Mouse (Mus musculus) kidney, postnatal 0 days (tissue): ENCODE results near the gene Fam160a1. TPM values are rescaled to one million over a fixed set of nuclear protein-coding genes. Genes with fewer than 3 reads are reported as not detected.

Source experiments
- ATAC-seq: fragments of 200-750 bp; cut with Nextera tagmentation; replicated peaks from 2 replicates; pipeline ENCODE4 v1.8.0; 2017; ENCODE audit warnings: low read depth, moderate number of reproducible peaks, moderate TSS enrichment, moderate library complexity; ENCODE audit not compliant: low FRiP score
- DNase-seq: peaks from one replicate; pipeline ENCODE4 v3.0.0-alpha.2; 2016; ENCODE audit warnings: low spot score
- H3K27ac ChIP-seq: fragments of 300-500 bp; sonication (generic); 2 replicates; pipeline ENCODE4 v1.5.1; 2014; ENCODE audit warnings: mild to moderate bottlenecking
- H3K27me3 ChIP-seq: fragments of 300-500 bp; sonication (generic); 2 replicates; pipeline ENCODE4 v1.6.1; 2014; ENCODE audit warnings: low read length, mixed read lengths; ENCODE audit not compliant: insufficient read depth
- H3K36me3 ChIP-seq: fragments of 300-500 bp; sonication (generic); 2 replicates; pipeline ENCODE4 v1.6.1; 2014; ENCODE audit warnings: low read length, mixed read lengths; ENCODE audit not compliant: insufficient read depth
- H3K4me1 ChIP-seq: fragments of 300-500 bp; sonication (generic); replicated peaks from 2 replicates; pipeline ENCODE4 v1.6.1; 2014; ENCODE audit warnings: antibody characterized with exemption, low read length, mixed read lengths; ENCODE audit not compliant: insufficient read depth
- H3K4me2 ChIP-seq: fragments of 300-500 bp; sonication (generic); 2 replicates; pipeline ENCODE4 v1.6.1; 2014; ENCODE audit warnings: mild to moderate bottlenecking, low read length, moderate library complexity, mixed read lengths
- H3K4me3 ChIP-seq: fragments of 300-500 bp; sonication (generic); replicated peaks from 2 replicates; pipeline ENCODE4 v1.5.1; 2014; ENCODE audit warnings: low read depth, low read length
- H3K9ac ChIP-seq: fragments of 300-500 bp; sonication (generic); 2 replicates; pipeline ENCODE4 v1.6.1; 2014; ENCODE audit warnings: low read depth, low read length
- H3K9me3 ChIP-seq: fragments of 300-500 bp; sonication (generic); replicated peaks from 2 replicates; pipeline ENCODE4 v1.6.1; 2016; ENCODE audit warnings: low read length, inconsistent platforms, mixed read lengths
- CTCF ChIP-seq: IDR thresholded peaks from 2 replicates; pipeline ENCODE4 v1.5.1; 2016; ENCODE audit warnings: antibody characterized with exemption, low read depth, mild to moderate bottlenecking, moderate library complexity
- WGBS: fragments of 180-500 bp; shearing (Covaris S2); extraction: QIAGEN DNeasy Blood & Tissue Kit; methylation state at CpG from one replicate; pipeline ENCODE4 v1.1.7; 2014; 5-methylcytosine and 5-hydroxymethylcytosine counted together
- polyA plus RNA-seq: library from polyadenylated mRNA; unstranded; fragments of >200 nt; fragmentation: Nextera tagmentation; extraction: Ambion mirVana; gene quantifications from 2 replicates; pipeline ENCODE4 v1.2.1, GENCODE M21; 2015

Gene Fam160a1
- polyA plus RNA-seq, 1 experiment from 2014 or later, result 6.8 TPM

DNA sequence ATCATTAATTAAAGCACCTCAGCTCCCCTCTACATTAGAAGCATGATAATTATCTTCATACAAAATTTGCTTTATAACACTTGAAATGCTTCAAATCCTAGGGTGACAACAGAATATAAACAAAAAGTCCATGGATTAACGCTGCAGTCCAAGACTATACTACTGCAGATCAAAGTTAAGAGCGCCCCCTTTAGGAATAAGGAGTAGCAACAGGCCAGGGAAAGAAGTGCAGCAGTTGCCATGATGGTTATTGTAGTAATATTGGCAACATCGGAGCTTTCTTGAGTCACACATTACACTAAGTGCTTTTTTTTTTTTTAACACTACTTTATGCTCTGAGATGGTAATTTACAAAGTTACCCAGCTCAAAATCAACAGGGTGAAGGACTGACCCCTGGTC lies 43.7 kb downstream of the Fam160a1 start:
- H3K27me3 ChIP-seq, result no peaks in the 10 kb centered on the region
- ATAC-seq (no peak), DNase-seq (no peak)
- 44% methylated on average over 3 of the region's 3 CpGs for WGBS
- H3K27ac ChIP-seq, result no peak overlapping the region
- no peak overlapping the region for H3K4me3 ChIP-seq
- peak; percentile 54 for TF ChIP-seq CTCF
- no peak overlapping the region for H3K9ac ChIP-seq
- no peak overlapping the region for H3K4me2 ChIP-seq
- no peaks in the 10 kb centered on the region for H3K4me1 ChIP-seq
- no peaks in the 10 kb centered on the region for H3K9me3 ChIP-seq
- H3K36me3 ChIP-seq, result no peaks in the 10 kb centered on the region

DNA sequence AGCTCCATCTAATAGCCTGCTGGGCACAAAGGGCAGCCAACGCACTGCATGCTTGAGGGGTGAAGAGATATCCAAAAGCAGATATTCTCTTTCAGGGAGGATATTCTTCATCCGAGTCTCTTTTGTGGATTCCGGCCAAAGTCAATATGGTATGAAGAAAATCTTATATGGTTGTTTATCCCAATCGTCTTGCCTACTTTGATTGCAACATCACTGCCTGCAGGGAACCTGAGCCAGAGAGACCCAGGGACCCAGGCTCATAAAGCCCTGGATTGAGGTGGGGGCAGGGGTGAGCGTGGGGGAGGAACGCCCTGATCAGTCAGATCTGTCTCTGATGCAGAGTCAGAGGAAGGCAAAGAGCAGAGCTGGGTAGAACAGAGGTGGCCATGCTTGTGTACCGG lies 52.2 kb downstream of the Fam160a1 start:
- Histone ChIP-seq H3K4me3 (no peak overlapping the region), H3K4me2 (no peak overlapping the region), H3K36me3 (no peaks in the 10 kb centered on the region), H3K27ac (no peak overlapping the region), H3K9ac (no peak overlapping the region), H3K9me3 (no peaks in the 10 kb centered on the region), H3K27me3 (no peaks in the 10 kb centered on the region), H3K4me1 (no peaks in the 10 kb centered on the region)
- WGBS, result 31% methylated on average over 7 of the region's 7 CpGs
- no peak for ATAC-seq
- DNase-seq, result peak; percentile 46
- no peak for TF ChIP-seq CTCF

DNA sequence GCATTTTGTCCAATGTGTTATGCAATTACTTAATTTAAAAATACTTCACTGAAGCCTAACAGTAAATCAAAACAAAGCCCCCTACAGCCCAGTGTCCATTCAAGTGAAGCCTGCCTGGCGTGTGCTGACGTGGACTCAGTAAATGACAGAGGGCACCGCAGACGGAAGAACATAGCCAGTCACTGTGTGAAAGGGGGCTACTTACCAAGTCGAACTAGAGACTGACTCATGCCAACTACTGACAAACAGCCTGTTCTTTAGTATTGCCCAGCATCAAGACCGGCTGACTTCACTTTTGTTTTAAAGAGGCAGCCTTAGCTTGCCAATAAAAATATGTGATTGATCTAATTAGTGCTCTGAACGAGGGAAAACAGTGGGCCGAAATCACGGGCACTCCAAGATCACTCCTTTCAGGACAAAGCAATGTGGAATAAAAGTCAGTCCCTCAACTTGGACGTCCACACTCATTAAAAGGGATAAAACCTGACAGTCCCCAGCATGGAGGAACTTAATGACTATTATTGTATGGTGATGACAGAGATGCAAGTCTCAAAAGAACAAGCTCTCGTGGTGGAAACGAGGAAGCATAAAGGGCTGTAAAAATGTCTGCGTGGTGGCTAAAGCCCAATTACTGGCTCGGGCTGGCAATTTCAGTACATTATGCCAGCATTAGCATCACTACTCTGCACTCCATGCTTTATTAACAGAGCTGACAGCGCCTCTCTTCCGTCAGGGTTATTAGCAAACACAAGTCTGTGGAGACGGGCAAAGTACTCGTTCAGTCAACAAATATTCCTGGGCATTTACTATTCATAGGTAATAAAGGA lies 52.9 kb downstream of the Fam160a1 start:
- ATAC-seq, result no peak
- TF ChIP-seq CTCF, result no peak
- 50% methylated on average over 18 of the region's 18 CpGs for WGBS
- Histone ChIP-seq H3K27me3 (no peaks in the 10 kb centered on the region), H3K36me3 (no peaks in the 10 kb centered on the region), H3K27ac (no peak overlapping the region), H3K4me2 (no peak overlapping the region), H3K4me1 (no peaks in the 10 kb centered on the region), H3K9ac (no peak overlapping the region), H3K9me3 (no peaks in the 10 kb centered on the region), H3K4me3 (no peak overlapping the region)
- DNase-seq, result no peak

DNA sequence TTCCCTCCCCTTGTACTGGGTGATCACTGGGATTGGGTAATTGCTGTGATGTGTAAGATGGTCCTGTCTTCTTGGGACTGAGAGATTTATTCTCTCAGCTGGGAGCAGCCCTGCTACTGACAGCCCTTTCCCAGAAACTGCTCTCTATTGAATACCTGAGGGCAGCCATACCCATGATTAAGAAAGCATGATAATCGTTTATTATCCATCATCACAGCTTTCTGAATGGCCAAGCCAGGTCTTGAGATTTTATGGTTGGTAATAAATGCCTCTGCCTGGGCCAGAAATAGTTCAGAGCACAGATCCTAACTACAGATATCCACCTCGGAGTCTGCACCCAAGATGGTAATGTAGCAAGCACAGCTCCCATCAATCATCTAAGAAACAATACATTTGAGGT lies 59.1 kb downstream of the Fam160a1 start:
- Histone ChIP-seq H3K9me3 (no peaks in the 10 kb centered on the region), H3K27me3 (no peaks in the 10 kb centered on the region), H3K27ac (no peak overlapping the region), H3K4me3 (no peak overlapping the region), H3K36me3 (no peaks in the 10 kb centered on the region), H3K4me1 (no peaks in the 10 kb centered on the region), H3K9ac (no peak overlapping the region), H3K4me2 (no peak overlapping the region)
- WGBS, result 32% methylated on average over 2 of the region's 2 CpGs
- no peak for ATAC-seq
- TF ChIP-seq CTCF, result no peak
- DNase-seq, result no peak

DNA sequence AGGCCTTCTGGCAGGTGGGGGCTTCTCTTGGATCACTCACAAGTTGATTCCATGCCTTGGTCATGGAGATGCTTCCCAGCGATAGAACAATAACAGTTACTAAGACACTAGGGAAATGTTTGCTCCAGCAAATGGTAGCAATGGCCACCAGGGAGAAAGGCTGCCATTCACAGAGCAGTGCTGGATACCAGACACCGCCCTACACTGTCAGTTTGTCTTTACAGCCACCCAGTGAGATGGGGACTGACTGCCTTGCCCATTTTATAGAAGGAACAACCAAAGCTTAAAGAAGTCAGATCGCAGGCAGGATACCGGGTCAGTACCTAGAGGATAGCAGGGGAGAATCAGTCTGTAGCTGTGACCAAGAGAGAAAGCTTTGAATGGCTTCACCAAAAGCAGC lies 59.7 kb downstream of the Fam160a1 start:
- Histone ChIP-seq H3K4me1 (no peaks in the 10 kb centered on the region), H3K4me3 (no peak overlapping the region), H3K27me3 (no peaks in the 10 kb centered on the region), H3K4me2 (no peak overlapping the region), H3K9ac (no peak overlapping the region), H3K36me3 (no peaks in the 10 kb centered on the region), H3K27ac (no peak overlapping the region), H3K9me3 (no peaks in the 10 kb centered on the region)
- DNase-seq (no peak), ATAC-seq (no peak)
- no peak for TF ChIP-seq CTCF
- WGBS, result 79% methylated on average over 4 of the region's 4 CpGs

DNA sequence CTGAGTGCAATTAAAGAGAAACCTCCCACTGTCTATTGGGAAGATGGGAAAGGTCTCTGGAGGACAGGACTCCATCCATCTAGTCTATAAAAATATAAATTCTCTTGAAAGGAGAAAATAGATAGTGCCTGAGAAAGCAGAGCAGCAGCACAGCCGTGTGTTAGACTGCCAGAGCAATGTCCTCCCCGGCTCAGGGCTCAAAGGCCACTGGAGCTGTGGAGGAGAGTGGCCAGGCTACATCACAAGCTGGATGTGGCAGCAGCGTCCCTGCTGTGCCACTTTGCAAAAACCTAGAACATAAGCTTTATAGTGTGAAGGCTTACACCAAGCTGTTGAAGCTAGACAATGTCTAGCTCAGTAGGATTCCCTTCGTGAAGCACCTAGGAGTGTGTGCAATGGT lies 67.7 kb downstream of the Fam160a1 start:
- Histone ChIP-seq H3K9me3 (no peaks in the 10 kb centered on the region), H3K27ac (no peak overlapping the region), H3K36me3 (no peaks in the 10 kb centered on the region), H3K9ac (no peak overlapping the region), H3K4me3 (no peak overlapping the region), H3K4me1 (no peaks in the 10 kb centered on the region), H3K4me2 (no peak overlapping the region), H3K27me3 (no peaks in the 10 kb centered on the region)
- DNase-seq (no peak), ATAC-seq (no peak)
- no peak for TF ChIP-seq CTCF
- WGBS, result 52% methylated on average over 4 of the region's 4 CpGs
